Mouse (Mus musculus) embryonic fibroblast, embryonic 13.5 days (primary cell): ENCODE measurements at regions not wholly inside any gene's neighbourhood (a gene's known extent, or its start where the extent isn't known, plus 50 kb on each side); places are given as distances from the start of the nearest gene placed in this dataset.

Experiments
- H3K27ac ChIP-seq: 2 replicates; pipeline ENCODE4 v1.5.1; 2012; ENCODE audit warnings: low read length, control low read depth, inconsistent platforms; ENCODE audit not compliant: insufficient read depth
- H3K4me1 ChIP-seq: 2 replicates; pipeline ENCODE4 v1.6.1; 2011; ENCODE audit warnings: low read length; ENCODE audit not compliant: control insufficient read depth, insufficient read depth
- H3K4me3 ChIP-seq: 2 replicates; pipeline ENCODE4 v1.5.1; 2011; ENCODE audit warnings: mild to moderate bottlenecking, control low read depth, low read length; ENCODE audit not compliant: insufficient read depth
- CTCF ChIP-seq: IDR thresholded peaks from 2 replicates; pipeline ENCODE4 v1.5.1; 2011; ENCODE audit warnings: mild to moderate bottlenecking, control low read depth, low read length, moderate library complexity, borderline replicate concordance; ENCODE audit not compliant: insufficient read depth
- POLR2A ChIP-seq: IDR thresholded peaks from 2 replicates; pipeline ENCODE4 v1.6.1; 2011; ENCODE audit warnings: low read depth, mild to moderate bottlenecking, control low read depth, low read length, moderate library complexity

DNA sequence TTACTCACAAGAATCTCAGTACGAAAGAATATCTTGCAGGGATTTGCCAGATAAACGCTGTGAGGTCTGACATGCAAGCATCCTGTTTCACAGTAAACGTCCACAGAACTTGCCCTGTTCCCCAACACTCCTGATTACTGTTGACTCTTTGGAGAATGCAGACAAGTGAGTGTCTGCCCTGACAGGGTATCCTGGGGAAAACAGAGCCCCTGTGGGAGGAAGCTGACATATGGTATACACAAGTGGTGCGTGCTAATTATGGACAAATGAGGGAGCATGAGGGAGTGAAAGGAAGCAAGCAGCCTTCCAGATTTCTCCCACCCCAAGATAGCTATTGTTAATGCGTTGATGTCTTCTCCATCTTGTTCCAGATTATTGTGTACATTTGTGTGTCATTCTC, 124.5 kb upstream of the Pdzrn3 start:
- H3K27ac ChIP-seq: no peak overlapping the region
- H3K4me3 ChIP-seq: no peak overlapping the region
- TF ChIP-seq POLR2A: no peak
- no peak for TF ChIP-seq CTCF
- H3K4me1 ChIP-seq: no peaks in the 10 kb centered on the region

- TF ChIP-seq POLR2A (no peak), CTCF (no peak)
- no peak overlapping the region for H3K4me3 ChIP-seq
- no peak overlapping the region for H3K27ac ChIP-seq
Measured at GRCm38 (mm10) chr6:101501716-101502115, 124.0 kb upstream of the Pdzrn3 start.

GRCm38 (mm10) chr6:101500202-101500601, 122.5 kb upstream of the Pdzrn3 start:
- H3K4me3 ChIP-seq: no peak overlapping the region
- TF ChIP-seq POLR2A (no peak), CTCF (no peak)
- H3K27ac ChIP-seq: no peak overlapping the region

More at GRCm38 (mm10) chr6:101501716-101502115, 124.0 kb upstream of the Pdzrn3 start:
- no peaks in the 10 kb centered on the region for H3K4me1 ChIP-seq

GRCm38 (mm10) chr6:101488466-101488865, 110.8 kb upstream of the Pdzrn3 start:
- no peak overlapping the region for H3K4me3 ChIP-seq
- H3K27ac ChIP-seq: peak overlapping the region; percentile 25
- H3K4me1 ChIP-seq: peaks cover 5% of the 10 kb centered on the region
- TF ChIP-seq POLR2A: no peak
- TF ChIP-seq CTCF: no peak

More at GRCm38 (mm10) chr6:101500202-101500601, 122.5 kb upstream of the Pdzrn3 start:
- no peaks in the 10 kb centered on the region for H3K4me1 ChIP-seq

DNA sequence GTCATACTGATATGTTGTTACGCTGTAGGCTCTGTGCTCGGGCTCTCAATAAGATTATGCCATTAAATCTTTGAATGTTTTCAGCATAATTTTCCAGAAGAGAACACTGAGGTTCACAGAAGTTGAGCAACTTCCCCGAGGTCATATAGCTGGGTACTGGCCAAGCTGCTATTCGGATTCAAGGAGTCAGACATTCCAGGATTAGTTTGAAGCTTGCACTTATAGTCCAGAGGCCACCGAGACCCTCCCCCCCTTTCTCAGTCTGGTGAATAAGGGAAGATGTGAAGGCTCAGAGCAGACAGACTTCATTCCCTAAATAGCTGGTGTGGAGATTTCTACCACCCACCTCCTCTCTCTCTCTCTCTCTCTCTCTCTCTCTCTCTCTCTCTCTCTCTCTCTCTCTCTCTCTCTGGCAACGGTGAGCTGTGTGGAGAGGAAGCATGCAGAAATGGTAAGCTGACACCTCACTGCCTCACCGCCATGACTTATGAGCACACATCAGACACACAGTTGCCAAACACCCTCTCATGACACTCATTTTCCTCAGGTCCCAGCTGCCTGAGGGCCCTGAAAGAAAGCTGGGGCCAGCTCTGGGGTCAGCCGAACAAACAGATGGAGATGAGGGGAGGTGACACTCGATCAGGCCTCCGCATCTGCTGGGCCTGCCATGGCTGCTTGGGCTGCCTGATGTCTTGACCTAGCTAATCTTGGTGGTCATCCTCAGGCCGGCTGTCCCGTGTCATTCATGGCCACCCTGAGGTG, 107.0 kb upstream of the Pdzrn3 start:
- peak overlapping the region; percentile 94 for H3K27ac ChIP-seq
- H3K4me3 ChIP-seq: no peak overlapping the region
- TF ChIP-seq POLR2A (no peak), CTCF (no peak)
- peaks cover 15% of the 10 kb centered on the region for H3K4me1 ChIP-seq

- TF ChIP-seq CTCF (no peak), POLR2A (no peak)
- H3K27ac ChIP-seq: peak overlapping the region; percentile 94
- peaks cover 15% of the 10 kb centered on the region for H3K4me1 ChIP-seq
- H3K4me3 ChIP-seq: no peak overlapping the region
Measured at GRCm38 (mm10) chr6:101482635-101483465, 105.2 kb upstream of the Pdzrn3 start.

- peak overlapping the region; percentile 25; the same call in 1 of the 2 replicates for H3K27ac ChIP-seq
- H3K4me3 ChIP-seq: no peak overlapping the region
- H3K4me1 ChIP-seq: no peaks in the 10 kb centered on the region; the same call in 1 of the 2 replicates
- TF ChIP-seq CTCF (no peak), POLR2A (no peak)
Measured at GRCm38 (mm10) chr6:101473956-101474355, 96.3 kb upstream of the Pdzrn3 start.

DNA sequence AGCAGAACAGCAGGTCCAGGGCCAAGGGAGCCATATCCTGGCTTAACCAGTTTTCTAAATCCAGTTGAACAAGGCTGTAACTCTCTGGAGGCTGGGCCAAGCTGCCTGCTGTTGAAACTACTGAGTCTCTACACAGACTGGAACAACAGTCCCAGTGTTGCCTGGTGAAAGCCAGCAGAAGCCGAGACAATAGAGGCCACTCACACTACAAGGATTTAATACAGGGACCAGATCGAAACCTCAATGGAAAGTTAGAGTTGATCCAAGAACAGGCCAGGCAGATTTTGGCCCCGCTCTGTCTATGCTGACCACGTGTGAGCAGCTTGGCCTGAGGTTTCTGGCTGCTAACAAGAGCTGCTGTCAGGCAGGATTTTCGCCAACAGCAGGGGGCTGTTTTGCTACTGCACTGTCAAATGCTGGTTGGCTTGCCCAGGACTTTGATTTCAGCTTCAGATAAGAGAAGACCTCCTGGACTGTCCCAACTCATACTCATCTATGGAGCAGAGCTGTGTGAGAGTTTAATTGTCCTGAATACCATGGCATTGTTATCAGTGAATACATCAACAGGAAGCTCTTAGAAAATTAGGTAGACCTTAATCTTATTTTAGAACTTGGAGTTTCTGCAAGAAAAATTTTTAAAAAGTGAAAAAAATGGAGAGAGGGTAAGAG, 95.7 kb upstream of the Pdzrn3 start:
- no peak overlapping the region for H3K4me3 ChIP-seq
- no peaks in the 10 kb centered on the region; the same call in 1 of the 2 replicates for H3K4me1 ChIP-seq
- TF ChIP-seq POLR2A: no peak
- no peak for TF ChIP-seq CTCF
- no peak overlapping the region for H3K27ac ChIP-seq

DNA sequence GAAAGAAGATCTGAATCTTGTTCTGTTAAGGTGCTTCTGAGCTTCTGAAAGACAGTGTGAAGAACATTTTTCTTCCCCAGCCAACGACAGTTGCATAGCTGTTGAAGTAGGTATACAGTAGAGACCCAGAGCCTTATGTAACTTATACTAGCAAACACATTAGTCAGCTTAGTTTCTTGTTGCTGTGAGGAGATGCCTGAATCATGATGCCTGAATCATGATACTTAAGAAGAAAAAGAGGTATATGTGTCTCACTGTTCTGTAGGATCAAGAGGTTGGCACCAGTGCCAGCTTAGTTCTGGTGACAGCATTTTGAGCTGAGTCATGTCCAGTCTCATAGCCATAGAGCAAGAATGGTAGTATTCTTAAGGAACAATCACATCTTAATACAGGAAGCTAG, 87.2 kb upstream of the Pdzrn3 start:
- Histone ChIP-seq H3K4me3 (no peak overlapping the region), H3K4me1 (no peaks in the 10 kb centered on the region), H3K27ac (no peak overlapping the region)
- no peak for TF ChIP-seq POLR2A
